In the genomic region with DNA sequence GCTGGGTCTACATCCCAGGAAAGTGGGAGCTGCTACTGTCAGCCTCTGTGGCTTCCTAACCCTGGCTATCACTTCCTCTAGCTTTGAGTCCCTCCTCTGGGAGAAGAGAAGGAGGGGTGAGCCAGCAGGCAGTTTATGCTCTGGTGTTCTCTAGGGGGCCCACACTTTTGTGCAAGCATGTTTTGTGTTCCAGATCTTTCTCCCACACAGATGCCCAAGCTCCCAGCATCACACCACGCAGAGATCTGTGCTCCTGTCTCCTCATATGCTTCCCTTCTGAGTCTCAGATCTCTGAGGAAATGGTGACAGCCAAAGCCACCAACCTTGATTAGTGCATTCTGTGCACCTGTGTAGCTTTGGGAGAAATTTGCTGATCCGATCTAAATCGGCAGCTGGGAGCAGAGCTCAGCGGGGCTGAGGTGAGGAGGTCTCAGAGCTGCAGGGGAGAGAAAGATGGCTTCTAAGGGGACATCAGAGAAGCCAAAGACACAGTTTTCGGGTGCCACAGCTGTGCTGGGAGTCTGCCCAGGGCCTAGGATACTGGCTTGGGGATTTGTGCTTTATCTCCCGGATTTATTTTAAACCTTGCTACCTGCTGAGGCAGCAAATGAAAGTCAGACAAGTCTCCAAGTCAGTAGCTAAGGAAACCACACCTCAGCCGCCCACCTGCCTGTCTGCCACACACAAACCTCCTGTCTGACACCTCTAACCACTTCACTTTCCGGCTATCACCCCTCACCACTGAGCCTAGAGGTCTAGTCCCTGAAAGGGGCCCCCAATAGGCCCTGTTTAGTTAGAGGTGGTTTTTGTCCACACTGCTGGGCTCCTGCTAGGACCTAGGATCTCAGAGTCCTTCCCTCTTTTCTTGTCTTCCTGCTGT, we compare ENCODE assay signal across 21 mouse cellular contexts.
DNase-seq lines count a peak whose midpoint lies in the region; ATAC-seq lines count a peak whose summit lies in the region.
"Had no signal": no experiment of that assay in that cellular context is flagged by ENCODE, and none has a peak within 500 bp of the region (broad histone marks: within the 10 kb centered on the region; RNA-seq: fewer than 3 reads in every experiment).

No protein-coding gene starts in this region.

- no peak overlapping the region for H3K9ac ChIP-seq in hindbrain, embryonic 16.5 days (ENCODE audit: low read depth, low read length)
- H3K9ac ChIP-seq: forebrain, postnatal 0 days; hindbrain, embryonic 13.5 days; liver, postnatal 0 days had no signal

- ATAC-seq in hindbrain, embryonic 16.5 days, result no peak
- ATAC-seq in cerebellum, adult (ENCODE audit: insufficient number of reproducible peaks, low FRiP score, low TSS enrichment), result no peak
- ATAC-seq: forebrain, postnatal 0 days; intestine, postnatal 0 days; liver, postnatal 0 days had no signal

- no peaks in the 10 kb centered on the region for H3K36me3 ChIP-seq in hindbrain, embryonic 10.5 days
- no peaks in the 10 kb centered on the region for H3K36me3 ChIP-seq in hindbrain, embryonic 16.5 days (ENCODE audit: control insufficient read depth, insufficient read depth, low read length)
- H3K36me3 ChIP-seq in limb, embryonic 10.5 days, result no peaks in the 10 kb centered on the region
- H3K36me3 ChIP-seq: forebrain, embryonic 10.5 days; hindbrain, embryonic 13.5 days had no signal

- H3K27me3 ChIP-seq in hindbrain, embryonic 10.5 days (ENCODE audit: insufficient read depth, poor library complexity, severe bottlenecking), result 0 out of 2 replicates have a peak, but pooled peaks cover 8% of the 10 kb centered on the region
- H3K27me3 ChIP-seq in hindbrain, embryonic 16.5 days (replicated peaks; ENCODE audit: control insufficient read depth, insufficient read depth, low read length), result no peaks in the 10 kb centered on the region; the same call in 1 of the 2 replicates
- H3K27me3 ChIP-seq in limb, embryonic 10.5 days (ENCODE audit: low read depth, poor library complexity, severe bottlenecking), result peaks cover 12% of the 10 kb centered on the region; the same call in 1 of the 2 replicates
- H3K27me3 ChIP-seq: hindbrain, embryonic 13.5 days had no signal

- no peak overlapping the region for H3K4me2 ChIP-seq in hindbrain, embryonic 16.5 days (ENCODE audit: low read length)
- H3K4me2 ChIP-seq: heart, embryonic 11.5 days; hindbrain, embryonic 13.5 days had no signal

- 0 out of 2 replicates have a peak overlapping the region, but pooled peaks have one; percentile 20 for H3K27ac ChIP-seq in hindbrain, embryonic 10.5 days
- no peak overlapping the region for H3K27ac ChIP-seq in hindbrain, embryonic 16.5 days (ENCODE audit: low read depth, low read length)
- no peak overlapping the region for H3K27ac ChIP-seq in limb, embryonic 10.5 days
- H3K27ac ChIP-seq: forebrain, embryonic 10.5 days; gastrocnemius, adult 2 months had no signal

- H3K9me3 ChIP-seq in hindbrain, embryonic 10.5 days, result 0 out of 2 replicates have a peak, but pooled peaks cover 6% of the 10 kb centered on the region
- peaks cover 4% of the 10 kb centered on the region; the same call in 1 of the 2 replicates for H3K9me3 ChIP-seq in hindbrain, embryonic 16.5 days (ENCODE audit: control insufficient read depth, low read length)
- no peaks in the 10 kb centered on the region for H3K9me3 ChIP-seq in limb, embryonic 10.5 days (replicated peaks)

- no peak for DNase-seq in hindbrain, embryonic 10.5 days (ENCODE audit: low spot score)
- peak; percentile 51 for DNase-seq in CD4-positive helper T cell, adult 2 months (ENCODE audit: low read depth, low spot score)
- DNase-seq in induced T-regulatory cell, adult 2 months (ENCODE audit: low read depth), result peak; percentile 43
- peak; percentile 72 for DNase-seq in thymus, postnatal 0 days (ENCODE audit: low spot score)
- DNase-seq in cerebellum, postnatal 4 days (ENCODE audit: low spot score in 2 of 2), result no peak
- no peak for DNase-seq in limb, embryonic 10.5 days (ENCODE audit: low spot score)
- DNase-seq: adrenal gland, postnatal 25 days; cerebellum, adult 18-20 months; cerebellum, postnatal 36 days; forebrain, postnatal 0 days; gastrocnemius, adult 2 months; heart, postnatal 14 days; left cerebral cortex, postnatal 4 days; liver, postnatal 0 days; lung, postnatal 10 days had no signal

- 74% methylated on average over 8 of the region's 8 CpGs for WGBS in hindbrain, embryonic 10.5 days
- 72% methylated on average over 8 of the region's 8 CpGs for WGBS in hindbrain, embryonic 16.5 days
- 79% methylated on average over 8 of the region's 8 CpGs for WGBS in limb, embryonic 10.5 days

- no peak overlapping the region for H3K4me3 ChIP-seq in hindbrain, embryonic 10.5 days
- H3K4me3 ChIP-seq in hindbrain, embryonic 16.5 days (ENCODE audit: low read length), result no peak overlapping the region
- no peak overlapping the region for H3K4me3 ChIP-seq in limb, embryonic 10.5 days
- H3K4me3 ChIP-seq: forebrain, embryonic 10.5 days; gastrocnemius, adult 2 months; hindbrain, embryonic 13.5 days had no signal

- peaks cover 17% of the 10 kb centered on the region for H3K4me1 ChIP-seq in hindbrain, embryonic 10.5 days (replicated peaks)
- H3K4me1 ChIP-seq in hindbrain, embryonic 16.5 days (ENCODE audit: control insufficient read depth, insufficient read depth, low read depth, low read length), result no peaks in the 10 kb centered on the region
- 0 out of 2 replicates have a peak, but pooled peaks cover 4% of the 10 kb centered on the region for H3K4me1 ChIP-seq in limb, embryonic 10.5 days

Comparison
In these comparisons a context has a peak if more than half of its experiments do, and no peak if none do; other contexts are left out.
1. DNase-seq: peak in CD4-positive helper T cell, adult 2 months (single experiment), induced T-regulatory cell, adult 2 months (single experiment) and thymus, postnatal 0 days (single experiment); none in hindbrain, embryonic 10.5 days (single experiment), cerebellum, postnatal 4 days (0 of 2) and limb, embryonic 10.5 days (single experiment).